Mouse (Mus musculus): ENCODE data around the gene Ncs1.

Ncs1 gene

GRCm38 (mm10) chr2:31245491-31246141, at the start of gene Ncs1:
Gene Ncs1, plus strand, starts transcription at chr2:31245823.
- DNase-seq (ENCODE audit: low read depth, low spot score), result no peak

- no peak for DNase-seq (ENCODE audit: low read depth, low spot score)
Measured at GRCm38 (mm10) chr2:31198621-31199020, 47.0 kb upstream of the Ncs1 start.

- no peak for DNase-seq (ENCODE audit: low read depth, low spot score)
Measured at GRCm38 (mm10) chr2:31200051-31200450, 45.6 kb upstream of the Ncs1 start.

GRCm38 (mm10) chr2:31201851-31202250, 43.8 kb upstream of the Ncs1 start:
- no peak for DNase-seq (ENCODE audit: low read depth, low spot score)

- DNase-seq (ENCODE audit: low read depth, low spot score), result no peak
Measured at GRCm38 (mm10) chr2:31202357-31202756, 43.3 kb upstream of the Ncs1 start.

- DNase-seq (ENCODE audit: low read depth, low spot score), result no peak
Measured at GRCm38 (mm10) chr2:31202956-31203355, 42.7 kb upstream of the Ncs1 start.

- DNase-seq (ENCODE audit: low read depth, low spot score), result no peak
Measured at GRCm38 (mm10) chr2:31204677-31205076, 40.9 kb upstream of the Ncs1 start.

GRCm38 (mm10) chr2:31206211-31206610, 39.4 kb upstream of the Ncs1 start:
- no peak for DNase-seq (ENCODE audit: low read depth, low spot score)

- no peak for DNase-seq (ENCODE audit: low read depth, low spot score)
Measured at GRCm38 (mm10) chr2:31206882-31207281, 38.7 kb upstream of the Ncs1 start.

- no peak for DNase-seq (ENCODE audit: low read depth, low spot score)
Measured at GRCm38 (mm10) chr2:31208544-31209142, 37.0 kb upstream of the Ncs1 start.

- DNase-seq (ENCODE audit: low read depth, low spot score), result no peak
Measured at GRCm38 (mm10) chr2:31209525-31209924, 36.1 kb upstream of the Ncs1 start.

GRCm38 (mm10) chr2:31210144-31210847, 35.3 kb upstream of the Ncs1 start:
- no peak for DNase-seq (ENCODE audit: low read depth, low spot score)

- DNase-seq (ENCODE audit: low read depth, low spot score), result no peak
Measured at GRCm38 (mm10) chr2:31211204-31211603, 34.4 kb upstream of the Ncs1 start.

- no peak for DNase-seq (ENCODE audit: low read depth, low spot score)
Measured at GRCm38 (mm10) chr2:31214211-31214796, 31.3 kb upstream of the Ncs1 start.

- no peak for DNase-seq (ENCODE audit: low read depth, low spot score)
Measured at GRCm38 (mm10) chr2:31218611-31219010, 27.0 kb upstream of the Ncs1 start.

- DNase-seq (ENCODE audit: low read depth, low spot score), result no peak
Measured at GRCm38 (mm10) chr2:31219470-31219869, 26.2 kb upstream of the Ncs1 start.

- DNase-seq (ENCODE audit: low read depth, low spot score), result no peak
Measured at GRCm38 (mm10) chr2:31220844-31221243, 24.8 kb upstream of the Ncs1 start.

GRCm38 (mm10) chr2:31221582-31221981, 24.0 kb upstream of the Ncs1 start:
- no peak for DNase-seq (ENCODE audit: low read depth, low spot score)

- no peak for DNase-seq (ENCODE audit: low read depth, low spot score)
Measured at GRCm38 (mm10) chr2:31228768-31229311, 16.8 kb upstream of the Ncs1 start.

GRCm38 (mm10) chr2:31239203-31239696, 6.4 kb upstream of the Ncs1 start:
- no peak for DNase-seq (ENCODE audit: low read depth, low spot score)

GRCm38 (mm10) chr2:31239833-31240232, 5.8 kb upstream of the Ncs1 start:
- no peak for DNase-seq (ENCODE audit: low read depth, low spot score)

GRCm38 (mm10) chr2:31241639-31242038, 4.0 kb upstream of the Ncs1 start:
- DNase-seq (ENCODE audit: low read depth, low spot score), result no peak
